Mouse (Mus musculus): ENCODE results near the gene Popdc3. TPM values are rescaled to one million over a fixed set of nuclear protein-coding genes. Genes with fewer than 3 reads are reported as not detected.
"Not testable (repeated sequence)": the region's sequence is repeated elsewhere in the genome, so short reads cannot be mapped to it uniquely, and the experiment has no call there.

The Popdc3 gene
- polyA plus RNA-seq, 1 experiment = not detected

DNA sequence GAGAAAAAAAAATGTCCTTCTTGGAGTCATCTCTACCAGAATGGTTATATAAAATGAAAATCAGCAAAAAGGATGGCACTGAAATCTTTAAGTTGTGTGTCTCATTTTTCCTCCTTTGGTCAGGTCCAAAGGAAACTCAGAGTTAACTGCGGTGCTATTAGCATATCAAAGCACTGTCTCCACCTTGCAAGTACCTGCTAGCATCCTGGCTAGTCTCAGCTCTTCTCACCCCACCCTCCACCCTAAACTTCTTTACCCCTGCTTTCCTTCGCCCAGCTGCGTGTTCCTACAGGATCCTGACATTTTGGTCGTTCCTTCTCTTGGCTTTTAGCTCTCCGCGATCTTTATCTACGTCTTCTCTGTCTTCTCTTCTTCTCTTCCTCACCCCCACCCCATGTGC lies 110.5 kb downstream of the Popdc3 start:
- Histone ChIP-seq H3K27ac (ENCODE audit: control insufficient read depth, insufficient read depth, low read depth, low read length, poor library complexity) (no peak overlapping the region), H3K4me3 (replicated peaks; ENCODE audit: control insufficient read depth, low read depth, low read length) (no peak overlapping the region), H3K4me1 (ENCODE audit: control insufficient read depth, insufficient read depth, low read length) (no peaks in the 10 kb centered on the region)
- TF ChIP-seq CTCF (IDR thresholded peaks at IDR 0.05; ENCODE audit: control insufficient read depth, insufficient read depth, low read length) (no peak), POLR2A (IDR thresholded peaks at IDR 0.05; ENCODE audit: borderline replicate concordance, control insufficient read depth, low read depth, low read length) (no peak)
- 55% methylated on average over 7 of the region's 7 CpGs for WGBS

DNA sequence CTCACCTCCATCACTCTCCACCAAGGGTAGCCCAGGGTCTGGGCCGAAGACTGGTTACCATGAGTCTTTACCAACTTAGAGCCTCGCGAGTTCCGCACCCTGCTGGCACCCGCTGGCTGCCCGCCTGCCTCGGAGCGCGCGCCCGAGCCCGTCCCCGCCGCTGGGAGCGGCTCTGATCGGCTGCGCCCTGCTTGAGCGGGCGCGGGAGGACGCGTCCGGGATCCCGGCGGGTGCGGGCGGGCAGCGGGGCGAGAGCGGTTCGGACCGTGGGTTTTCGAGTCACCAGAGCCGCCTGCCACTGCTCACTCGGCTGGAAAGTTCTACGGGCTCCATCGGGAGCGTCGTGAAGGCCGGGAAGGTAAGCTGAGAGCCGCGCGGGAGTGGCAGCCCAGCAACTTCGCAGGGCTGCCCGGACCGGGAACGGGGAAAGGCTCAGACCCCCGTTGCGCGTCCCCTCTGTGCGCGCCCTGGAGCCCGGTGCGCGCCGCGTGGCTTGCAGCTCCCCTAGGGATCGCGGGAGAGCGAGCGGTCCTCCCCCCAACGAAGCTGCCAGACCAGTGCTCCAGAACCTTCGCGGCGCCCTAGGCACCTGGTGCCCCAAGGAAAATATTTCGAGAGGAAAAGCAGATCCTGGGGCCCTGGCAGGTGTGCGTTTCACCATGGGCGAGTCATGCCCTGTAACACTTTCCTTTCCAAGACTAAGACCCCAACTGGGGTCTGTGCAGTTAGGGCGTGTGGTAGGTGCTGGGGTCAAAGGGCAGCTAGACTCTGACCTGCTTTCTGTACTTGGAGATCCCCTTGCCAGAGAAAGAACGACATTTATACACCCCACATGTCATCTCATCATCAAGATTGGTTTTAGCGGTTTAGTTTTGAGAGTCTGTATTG lies 111.6 kb downstream of the Popdc3 start:
- 2% methylated on average over 71 of the region's 71 CpGs for WGBS

DNA sequence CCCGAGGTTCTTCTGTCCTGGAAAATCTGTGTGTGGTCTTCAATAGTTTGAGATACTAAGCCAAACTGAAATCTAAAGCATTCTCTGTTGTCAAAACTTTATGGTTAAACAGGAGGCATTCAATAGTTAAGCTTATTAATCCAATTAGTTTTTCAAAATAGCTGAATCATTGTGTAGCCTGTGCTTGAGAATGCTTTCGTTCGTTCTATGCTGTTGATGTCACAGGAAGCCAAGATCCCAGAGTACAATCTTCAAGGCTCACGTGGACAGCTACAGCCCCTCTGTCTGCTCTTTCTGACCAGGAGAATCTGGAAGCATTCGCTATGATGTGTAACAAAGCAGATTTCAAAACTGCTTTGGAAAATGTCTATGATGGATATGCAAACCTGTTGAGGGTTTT lies 112.7 kb downstream of the Popdc3 start:
- Histone ChIP-seq H3K4me3 (replicated peaks; ENCODE audit: control insufficient read depth, low read depth, low read length) (no peak overlapping the region), H3K27ac (ENCODE audit: control insufficient read depth, insufficient read depth, low read depth, low read length, poor library complexity) (no peak overlapping the region), H3K4me1 (ENCODE audit: control insufficient read depth, insufficient read depth, low read length) (no peaks in the 10 kb centered on the region)
- no peak for TF ChIP-seq CTCF (IDR thresholded peaks at IDR 0.05; ENCODE audit: control insufficient read depth, insufficient read depth, low read length)
- no peak for TF ChIP-seq POLR2A (IDR thresholded peaks at IDR 0.05; ENCODE audit: borderline replicate concordance, control insufficient read depth, low read depth, low read length)
- 55% methylated on average over 5 of the region's 5 CpGs for WGBS

More for the DNA sequence above, 111.6 kb downstream of the Popdc3 start:
- no peak overlapping the region for H3K4me3 ChIP-seq (replicated peaks; ENCODE audit: control insufficient read depth, low read depth, low read length)
- TF ChIP-seq POLR2A (IDR thresholded peaks at IDR 0.05; ENCODE audit: borderline replicate concordance, control insufficient read depth, low read depth, low read length) (no peak), CTCF (IDR thresholded peaks at IDR 0.05; ENCODE audit: control insufficient read depth, insufficient read depth, low read length) (no peak)
- H3K4me1 ChIP-seq (ENCODE audit: control insufficient read depth, insufficient read depth, low read length) = no peaks in the 10 kb centered on the region
- no peak overlapping the region for H3K27ac ChIP-seq (ENCODE audit: control insufficient read depth, insufficient read depth, low read depth, low read length, poor library complexity)

GRCm38 (mm10) chr10:45292159-45292558 lies 114.3 kb downstream of the Popdc3 start:
- H3K4me3 ChIP-seq (replicated peaks; ENCODE audit: control insufficient read depth, low read depth, low read length); H3K4me1 ChIP-seq (ENCODE audit: control insufficient read depth, insufficient read depth, low read length); H3K27ac ChIP-seq (ENCODE audit: control insufficient read depth, insufficient read depth, low read depth, low read length, poor library complexity): not testable (repeated sequence)
- WGBS = 65% methylated on average over 4 of the region's 4 CpGs

GRCm38 (mm10) chr10:45295093-45295492 lies 117.2 kb downstream of the Popdc3 start:
- H3K27ac ChIP-seq (ENCODE audit: control insufficient read depth, insufficient read depth, low read depth, low read length, poor library complexity) = no peak overlapping the region
- no peak for TF ChIP-seq CTCF (IDR thresholded peaks at IDR 0.05; ENCODE audit: control insufficient read depth, insufficient read depth, low read length)
- no peak for TF ChIP-seq POLR2A (IDR thresholded peaks at IDR 0.05; ENCODE audit: borderline replicate concordance, control insufficient read depth, low read depth, low read length)
- H3K4me3 ChIP-seq (replicated peaks; ENCODE audit: control insufficient read depth, low read depth, low read length) = no peak overlapping the region
- H3K4me1 ChIP-seq (ENCODE audit: control insufficient read depth, insufficient read depth, low read length) = no peaks in the 10 kb centered on the region
- WGBS = 72% methylated on average over 5 of the region's 5 CpGs

- H3K4me1 ChIP-seq (ENCODE audit: control insufficient read depth, insufficient read depth, low read length) = no peaks in the 10 kb centered on the region
- TF ChIP-seq CTCF (IDR thresholded peaks at IDR 0.05; ENCODE audit: control insufficient read depth, insufficient read depth, low read length) (no peak), POLR2A (IDR thresholded peaks at IDR 0.05; ENCODE audit: borderline replicate concordance, control insufficient read depth, low read depth, low read length) (no peak)
- WGBS = 80% methylated on average over 6 of the region's 6 CpGs
- no peak overlapping the region for H3K27ac ChIP-seq (ENCODE audit: control insufficient read depth, insufficient read depth, low read depth, low read length, poor library complexity)
- H3K4me3 ChIP-seq (replicated peaks; ENCODE audit: control insufficient read depth, low read depth, low read length) = no peak overlapping the region
Measured at GRCm38 (mm10) chr10:45298503-45298902, 120.6 kb downstream of the Popdc3 start.

- no peak overlapping the region for H3K27ac ChIP-seq (ENCODE audit: control insufficient read depth, insufficient read depth, low read depth, low read length, poor library complexity)
- H3K4me3 ChIP-seq (replicated peaks; ENCODE audit: control insufficient read depth, low read depth, low read length) = no peak overlapping the region
- WGBS = 79% methylated on average over 4 of the region's 4 CpGs
- TF ChIP-seq POLR2A (IDR thresholded peaks at IDR 0.05; ENCODE audit: borderline replicate concordance, control insufficient read depth, low read depth, low read length) = no peak
- no peak for TF ChIP-seq CTCF (IDR thresholded peaks at IDR 0.05; ENCODE audit: control insufficient read depth, insufficient read depth, low read length)
- H3K4me1 ChIP-seq (ENCODE audit: control insufficient read depth, insufficient read depth, low read length) = no peaks in the 10 kb centered on the region
Measured at GRCm38 (mm10) chr10:45299509-45299908, 121.6 kb downstream of the Popdc3 start.

DNA sequence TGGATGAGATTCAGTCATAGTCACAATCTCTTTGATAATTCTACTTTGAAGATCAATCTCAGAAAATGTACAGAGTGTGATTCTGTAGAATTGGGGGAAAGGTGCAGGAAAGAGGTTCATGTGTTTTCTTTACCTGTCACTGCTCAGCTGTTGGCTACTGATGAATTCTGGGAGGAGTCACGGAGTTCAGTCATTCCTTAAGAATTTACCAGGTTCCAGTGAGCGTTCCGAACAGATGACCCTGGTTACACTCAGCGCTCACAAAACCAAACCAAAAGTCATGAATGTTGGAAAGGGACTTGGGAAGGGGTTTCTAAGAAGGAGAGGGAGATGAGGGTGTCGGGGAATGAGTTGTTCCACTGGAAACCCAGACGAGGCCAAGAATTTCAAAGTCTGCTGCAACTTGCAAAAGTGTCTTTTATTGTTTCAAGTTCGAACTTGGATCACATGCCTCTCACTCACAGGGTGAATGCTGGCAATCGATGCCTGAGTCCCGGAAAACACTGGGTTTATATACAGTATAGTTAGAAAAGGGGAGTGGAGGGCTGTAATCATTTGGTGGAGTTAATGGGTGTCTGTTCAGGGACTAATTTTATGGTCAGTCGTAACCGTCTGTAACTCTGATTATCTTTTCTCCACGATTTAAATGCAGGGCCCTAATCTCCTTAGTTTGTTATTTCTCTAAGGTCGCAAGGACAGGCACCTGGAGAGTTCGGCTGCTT lies 125.6 kb downstream of the Popdc3 start:
- Histone ChIP-seq H3K4me3 (replicated peaks; ENCODE audit: control insufficient read depth, low read depth, low read length) (no peak overlapping the region), H3K4me1 (ENCODE audit: control insufficient read depth, insufficient read depth, low read length) (no peaks in the 10 kb centered on the region), H3K27ac (ENCODE audit: control insufficient read depth, insufficient read depth, low read depth, low read length, poor library complexity) (no peak overlapping the region)
- WGBS = 62% methylated on average over 14 of the region's 14 CpGs
- no peak for TF ChIP-seq POLR2A (IDR thresholded peaks at IDR 0.05; ENCODE audit: borderline replicate concordance, control insufficient read depth, low read depth, low read length)
- TF ChIP-seq CTCF (IDR thresholded peaks at IDR 0.05; ENCODE audit: control insufficient read depth, insufficient read depth, low read length) = no peak

All from bone marrow, adult 2 months (tissue).